Mouse (Mus musculus) forebrain, postnatal 0 days (tissue): ENCODE data around the gene Lpcat4. TPM values are rescaled to one million over a fixed set of nuclear protein-coding genes. Genes with fewer than 3 reads are reported as not detected.
"Not testable (repeated sequence)": the region's sequence is repeated elsewhere in the genome, so short reads cannot be mapped to it uniquely, and the experiment has no call there.

ENCODE experiments used
- ATAC-seq: fragments of 200-750 bp; cut with Nextera tagmentation; 2 replicates; pipeline ENCODE4 v1.8.0; 2017; ENCODE audit warnings: mild to moderate bottlenecking, moderate library complexity
- DNase-seq: peaks from one replicate; pipeline ENCODE4 v3.0.0-alpha.2; 2015
- H3K27ac ChIP-seq: fragments of 300-500 bp; sonication (generic); 2 replicates; pipeline ENCODE4 v1.5.1; 2014; ENCODE audit warnings: low read depth, mild to moderate bottlenecking, antibody characterized with exemption, low read length, moderate library complexity, mixed read lengths
- H3K27me3 ChIP-seq: fragments of 300-500 bp; sonication (generic); 2 replicates; pipeline ENCODE4 v1.6.1; 2014; ENCODE audit warnings: mild to moderate bottlenecking, low read length, mixed read lengths; ENCODE audit not compliant: insufficient read depth
- H3K36me3 ChIP-seq: fragments of 300-500 bp; sonication (generic); 2 replicates; pipeline ENCODE4 v1.6.1; 2014; ENCODE audit warnings: mild to moderate bottlenecking, moderate library complexity; ENCODE audit not compliant: insufficient read depth
- H3K4me1 ChIP-seq: fragments of 300-500 bp; sonication (generic); 2 replicates; pipeline ENCODE4 v1.6.1; 2014; ENCODE audit warnings: antibody characterized with exemption; ENCODE audit not compliant: insufficient read depth
- H3K4me2 ChIP-seq: fragments of 300-500 bp; sonication (generic); 2 replicates; pipeline ENCODE4 v1.6.1; 2014; ENCODE audit warnings: low read depth, mild to moderate bottlenecking, moderate library complexity
- H3K4me3 ChIP-seq: fragments of 300-500 bp; sonication (generic); 2 replicates; pipeline ENCODE4 v1.5.1; 2014; ENCODE audit warnings: low read depth, low read length, mixed read lengths
- H3K9ac ChIP-seq: fragments of 300-500 bp; sonication (generic); 2 replicates; pipeline ENCODE4 v1.6.1; 2014; ENCODE audit warnings: mild to moderate bottlenecking
- H3K9me3 ChIP-seq: fragments of 300-500 bp; sonication (generic); 2 replicates; pipeline ENCODE4 v1.6.1; 2016; ENCODE audit warnings: low read length
- CTCF ChIP-seq: sonication (generic); IDR thresholded peaks from 2 replicates; pipeline ENCODE4 v1.5.1; 2016; ENCODE audit warnings: antibody characterized with exemption, control low read depth, low read depth
- WGBS: fragments of 180-500 bp; shearing (Covaris S2); extraction: QIAGEN DNeasy Blood & Tissue Kit; methylation state at CpG from one replicate; pipeline ENCODE4 v1.1.7; 2014; 5-methylcytosine and 5-hydroxymethylcytosine counted together
- polyA plus RNA-seq: library from polyadenylated mRNA; unstranded; fragments of >200 nt; fragmentation: Nextera tagmentation; extraction: Ambion mirVana; gene quantifications from 2 replicates; pipeline ENCODE4 v1.2.1, GENCODE M21; 2015
- total RNA-seq: library from RNA; depleted of rRNA; stranded (reverse); fragments of >200 nt; gene quantifications from 2 replicates; pipeline ENCODE4 v1.2.3, GENCODE M21; 2014; rRNA removed

Gene Lpcat4
- total and polyA plus RNA-seq, 2 experiments from 2014 or later = 17.3 to 27.6 TPM

GRCm38 (mm10) chr2:112284363-112285030, 45.2 kb downstream of the Lpcat4 start:
- Histone ChIP-seq H3K36me3 (no peaks in the 10 kb centered on the region), H3K27me3 (no peaks in the 10 kb centered on the region), H3K27ac (no peak overlapping the region), H3K4me3 (peak overlapping the region; percentile 33), H3K9ac (peak overlapping the region; percentile 48; the same call in 1 of the 2 replicates), H3K4me1 (0 out of 2 replicates have a peak, but pooled peaks cover 3% of the 10 kb centered on the region), H3K9me3 (no peaks in the 10 kb centered on the region), H3K4me2 (peak overlapping the region; percentile 74)
- WGBS = 2% methylated on average over 21 of the region's 21 CpGs
- TF ChIP-seq CTCF = no peak
- DNase-seq = peak; percentile 32
- peak; percentile 86 for ATAC-seq

DNA sequence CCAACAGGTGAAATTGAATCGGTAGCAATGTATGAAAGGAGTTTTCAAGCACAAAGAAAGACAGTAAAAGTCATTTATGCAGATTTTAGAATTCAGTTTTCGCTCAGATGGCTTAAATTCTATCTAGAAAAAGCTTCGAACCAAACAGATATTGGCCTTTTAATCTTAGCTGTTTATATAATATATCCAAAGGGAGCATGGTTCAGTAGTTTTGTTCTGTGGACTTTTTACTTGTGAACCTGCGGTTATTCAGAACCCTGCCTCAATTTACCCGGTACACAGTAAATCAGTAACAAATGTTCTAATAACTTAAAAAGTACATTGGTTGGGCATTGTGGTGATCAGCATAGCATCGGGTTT, 45.7 kb downstream of the Lpcat4 start:
- Histone ChIP-seq H3K4me1 (0 out of 2 replicates have a peak, but pooled peaks cover 3% of the 10 kb centered on the region), H3K27me3 (no peaks in the 10 kb centered on the region), H3K4me3 (peak overlapping the region; percentile 33; the same call in 1 of the 2 replicates), H3K4me2 (peak overlapping the region; percentile 74), H3K9me3 (no peaks in the 10 kb centered on the region), H3K36me3 (no peaks in the 10 kb centered on the region), H3K27ac (no peak overlapping the region), H3K9ac (peak overlapping the region; percentile 48; the same call in 1 of the 2 replicates)
- 56% methylated on average over 6 of the region's 6 CpGs for WGBS
- no peak for DNase-seq
- no peak for TF ChIP-seq CTCF
- ATAC-seq = no peak

DNA sequence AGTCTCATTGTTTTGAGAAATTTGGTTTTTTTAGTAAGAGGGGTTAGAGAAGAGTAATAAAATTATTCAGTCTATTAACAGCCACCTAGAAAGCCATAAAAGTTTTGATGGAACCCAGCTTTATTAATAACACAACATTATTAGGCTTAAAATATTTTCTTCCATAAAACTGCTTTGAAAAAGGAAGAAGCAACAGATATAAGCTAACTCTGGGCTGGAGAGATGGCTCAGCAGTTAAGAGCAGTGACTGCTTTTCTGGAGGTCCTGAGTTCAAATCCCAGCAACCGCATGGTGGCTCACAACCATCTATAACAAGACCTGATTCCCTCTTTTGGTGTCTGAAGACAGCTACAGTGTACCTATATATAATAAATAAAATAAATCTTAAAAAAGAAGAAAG, 46.8 kb downstream of the Lpcat4 start:
- not testable (repeated sequence) for H3K9me3 ChIP-seq, H3K36me3 ChIP-seq, H3K4me3 ChIP-seq, H3K27ac ChIP-seq, ATAC-seq, H3K4me2 ChIP-seq, DNase-seq, H3K9ac ChIP-seq, H3K27me3 ChIP-seq, H3K4me1 ChIP-seq
- WGBS = 100% methylated on average over 1 of the region's 1 CpGs

- ATAC-seq = no peak
- H3K9ac ChIP-seq = no peak overlapping the region
These were observed 47.8 kb downstream of the Lpcat4 start for GRCm38 (mm10) chr2:112287059-112287458.

DNA sequence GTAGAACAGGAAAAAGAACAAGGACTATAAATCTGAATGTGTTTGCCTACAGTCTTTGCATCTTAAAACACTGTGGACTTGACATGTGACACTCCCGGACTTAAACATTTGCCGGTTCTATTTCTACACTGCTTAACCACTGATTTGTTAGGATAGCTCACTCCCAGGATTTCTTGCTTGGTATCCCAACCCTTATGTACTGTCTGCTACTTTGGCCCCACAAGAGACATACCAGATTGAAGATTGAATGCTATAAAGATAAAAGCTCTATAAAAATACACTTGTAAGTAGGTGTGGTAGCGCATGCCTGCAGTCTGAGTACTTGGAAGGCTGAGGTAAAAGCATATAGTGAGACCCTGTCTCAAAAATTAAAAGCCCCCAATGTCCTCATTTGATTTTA, 50.2 kb downstream of the Lpcat4 start:
- TF ChIP-seq CTCF = no peak
- no peaks in the 10 kb centered on the region for H3K9me3 ChIP-seq
- H3K36me3 ChIP-seq = no peaks in the 10 kb centered on the region
- ATAC-seq (no peak), DNase-seq (no peak)
- no peak overlapping the region for H3K4me2 ChIP-seq
- H3K27me3 ChIP-seq = no peaks in the 10 kb centered on the region
- 0 out of 2 replicates have a peak, but pooled peaks cover 2% of the 10 kb centered on the region for H3K4me1 ChIP-seq
- 90% methylated on average over 3 of the region's 3 CpGs for WGBS
- no peak overlapping the region for H3K4me3 ChIP-seq
- H3K27ac ChIP-seq = no peak overlapping the region
- no peak overlapping the region for H3K9ac ChIP-seq

More at GRCm38 (mm10) chr2:112287059-112287458, 47.8 kb downstream of the Lpcat4 start:
- H3K4me3 ChIP-seq = no peak overlapping the region
- H3K9me3 ChIP-seq = no peaks in the 10 kb centered on the region
- no peak for DNase-seq
- H3K4me2 ChIP-seq = no peak overlapping the region
- 0 out of 2 replicates have a peak, but pooled peaks cover 3% of the 10 kb centered on the region for H3K4me1 ChIP-seq
- no peak for TF ChIP-seq CTCF
- H3K27me3 ChIP-seq = no peaks in the 10 kb centered on the region
- H3K36me3 ChIP-seq = no peaks in the 10 kb centered on the region
- 56% methylated on average over 4 of the region's 4 CpGs for WGBS
- no peak overlapping the region for H3K27ac ChIP-seq

DNA sequence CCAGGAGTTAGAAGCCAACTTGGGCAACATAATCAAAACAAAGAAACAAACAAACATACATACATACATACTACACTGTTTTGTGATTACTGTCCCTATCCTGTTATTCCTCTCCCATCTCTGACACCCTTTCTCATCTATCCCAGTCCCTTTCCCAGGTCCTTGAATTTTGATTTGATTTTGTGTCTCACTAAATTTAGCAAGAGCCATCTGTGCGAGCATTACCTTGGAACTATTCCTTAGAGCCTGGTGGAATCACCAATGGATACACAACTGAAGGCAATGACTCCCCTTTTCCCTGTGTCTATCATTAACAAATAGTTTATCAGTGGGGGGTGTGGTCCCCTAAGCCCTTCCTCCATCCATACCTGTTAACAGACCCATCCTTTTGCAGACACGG, 53.6 kb downstream of the Lpcat4 start:
- DNase-seq = no peak
- WGBS = 82% methylated on average over 2 of the region's 2 CpGs

GRCm38 (mm10) chr2:112296211-112296610, 56.9 kb downstream of the Lpcat4 start:
- 59% methylated on average over 3 of the region's 3 CpGs for WGBS
- no peaks in the 10 kb centered on the region for H3K36me3 ChIP-seq
- no peak for TF ChIP-seq CTCF
- H3K27me3 ChIP-seq = no peaks in the 10 kb centered on the region
- no peaks in the 10 kb centered on the region for H3K4me1 ChIP-seq
- no peak overlapping the region for H3K4me3 ChIP-seq
- H3K9ac ChIP-seq = no peak overlapping the region
- DNase-seq (peak; percentile 27), ATAC-seq (peak; percentile 65)
- no peaks in the 10 kb centered on the region for H3K9me3 ChIP-seq
- no peak overlapping the region for H3K4me2 ChIP-seq
- H3K27ac ChIP-seq = no peak overlapping the region

More for the DNA sequence above, 53.6 kb downstream of the Lpcat4 start:
- Histone ChIP-seq H3K4me3 (no peak overlapping the region), H3K4me2 (no peak overlapping the region), H3K27ac (no peak overlapping the region), H3K36me3 (no peaks in the 10 kb centered on the region), H3K4me1 (no peaks in the 10 kb centered on the region), H3K9ac (no peak overlapping the region), H3K27me3 (no peaks in the 10 kb centered on the region), H3K9me3 (no peaks in the 10 kb centered on the region)
- ATAC-seq = no peak
- no peak for TF ChIP-seq CTCF

Other genes with a start within 250 kb of the Lpcat4 start
- gene Olfr1309, start 249.2 kb upstream of the Lpcat4 start, total RNA-seq = not detected in 2 replicates
- gene Olfr1309, start 249.2 kb upstream of the Lpcat4 start, polyA plus RNA-seq = not detected in 2 replicates
- not detected in 2 replicates for gene Olfr1310, start 226.8 kb upstream of the Lpcat4 start, total RNA-seq
- not detected in 2 replicates for gene Olfr1310, start 226.8 kb upstream of the Lpcat4 start, polyA plus RNA-seq
- not detected in 2 replicates for gene Olfr1311, start 215.1 kb upstream of the Lpcat4 start, total RNA-seq
- gene Olfr1311, start 215.1 kb upstream of the Lpcat4 start, polyA plus RNA-seq = not detected in 2 replicates
- gene Olfr1312, start 189.2 kb upstream of the Lpcat4 start, total RNA-seq = not detected in 2 replicates
- gene Olfr1312, start 189.2 kb upstream of the Lpcat4 start, polyA plus RNA-seq = not detected in 2 replicates
- not detected in 2 replicates for gene Olfr1313, start 161.6 kb upstream of the Lpcat4 start, total RNA-seq
- not detected in 2 replicates for gene Olfr1313, start 161.6 kb upstream of the Lpcat4 start, polyA plus RNA-seq
- not detected in 2 replicates for gene Olfr1314, start 142.7 kb upstream of the Lpcat4 start, total RNA-seq
- gene Olfr1314, start 142.7 kb upstream of the Lpcat4 start, polyA plus RNA-seq = not detected in 2 replicates
- not detected in 2 replicates for gene Olfr1315-ps1, start 124.0 kb upstream of the Lpcat4 start, total RNA-seq
- gene Olfr1315-ps1, start 124.0 kb upstream of the Lpcat4 start, polyA plus RNA-seq = not detected in 2 replicates
- gene Olfr1316, start 104.5 kb upstream of the Lpcat4 start, total RNA-seq = not detected in 2 replicates
- gene Olfr1316, start 104.5 kb upstream of the Lpcat4 start, polyA plus RNA-seq = not detected in 2 replicates
- gene Olfr1317, start 99.1 kb upstream of the Lpcat4 start, total RNA-seq = not detected in 2 replicates
- gene Olfr1317, start 99.1 kb upstream of the Lpcat4 start, polyA plus RNA-seq = not detected in 2 replicates
- gene Olfr1318, start 85.3 kb upstream of the Lpcat4 start, total RNA-seq = not detected in 2 replicates
- 0.05 TPM in 1 of 2 replicates, not detected in the other for gene Olfr1318, start 85.3 kb upstream of the Lpcat4 start, polyA plus RNA-seq
- gene Nutm1, start 19.8 kb downstream of the Lpcat4 start, total RNA-seq = not detected in 2 replicates
- 0.08 and 0.09 TPM in 2 replicates for gene Nutm1, start 19.8 kb downstream of the Lpcat4 start, polyA plus RNA-seq
- 95.1 and 120 TPM in 2 replicates for gene Nop10, start 22.5 kb downstream of the Lpcat4 start, total RNA-seq
- 160 and 215 TPM in 2 replicates for gene Nop10, start 22.5 kb downstream of the Lpcat4 start, polyA plus RNA-seq
- gene Slc12a6, start 26.4 kb downstream of the Lpcat4 start, total RNA-seq = 54.4 and 69.3 TPM in 2 replicates
- 7.8 and 10.6 TPM in 2 replicates for gene Slc12a6, start 26.4 kb downstream of the Lpcat4 start, polyA plus RNA-seq
- gene Gm21985, start 26.8 kb downstream of the Lpcat4 start, total RNA-seq = 1.9 and 2.9 TPM in 2 replicates
- gene Gm21985, start 26.8 kb downstream of the Lpcat4 start, polyA plus RNA-seq = not detected in 2 replicates
- gene Emc4, start 128.6 kb downstream of the Lpcat4 start, total RNA-seq = 92.5 and 96.0 TPM in 2 replicates
- 216 and 251 TPM in 2 replicates for gene Emc4, start 128.6 kb downstream of the Lpcat4 start, polyA plus RNA-seq
- gene Katnbl1, start 139.7 kb downstream of the Lpcat4 start, total RNA-seq = 22.2 and 23.9 TPM in 2 replicates
- gene Katnbl1, start 139.7 kb downstream of the Lpcat4 start, polyA plus RNA-seq = 22.1 and 24.3 TPM in 2 replicates
- gene Emc7, start 215.5 kb downstream of the Lpcat4 start, total RNA-seq = 18.2 and 18.4 TPM in 2 replicates
- gene Emc7, start 215.5 kb downstream of the Lpcat4 start, polyA plus RNA-seq = 26.5 and 27.0 TPM in 2 replicates
- gene Chrm5, start 241.3 kb downstream of the Lpcat4 start, total RNA-seq = 3.8 and 4.7 TPM in 2 replicates
- 1.2 and 2.7 TPM in 2 replicates for gene Chrm5, start 241.3 kb downstream of the Lpcat4 start, polyA plus RNA-seq